Comparison of ENCODE assay signal across 33 mouse cellular contexts in the genomic region with DNA sequence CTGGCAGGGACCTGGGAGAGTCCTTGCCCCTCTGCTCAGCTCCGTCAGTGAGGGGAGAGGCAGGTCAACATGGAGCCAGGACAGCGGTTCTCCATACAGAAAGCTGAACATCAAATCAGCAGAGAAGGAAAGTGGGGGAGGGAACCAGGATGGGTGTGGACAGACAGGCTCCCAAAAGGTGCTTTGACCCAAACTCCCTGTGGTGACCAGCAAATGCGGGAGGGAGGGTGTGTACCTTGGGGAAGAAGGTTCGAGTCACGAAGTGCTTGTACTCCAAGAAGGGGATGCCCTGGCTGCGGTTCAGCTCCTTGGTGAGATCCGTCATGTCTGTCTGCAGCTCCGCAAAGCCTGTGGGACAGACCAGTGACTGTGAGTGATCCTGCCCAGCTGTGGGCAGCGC. TPM values are rescaled to one million over a fixed set of nuclear protein-coding genes. Genes with fewer than 3 reads are reported as not detected.
A peak's percentile ranks its signal among the peaks of the same experiment; 100 is the strongest.
DNase-seq lines count a peak whose midpoint lies in the region.
"Had no signal": no experiment of that assay in that cellular context is flagged by ENCODE, and none has a peak within 500 bp of the region (broad histone marks: within the 10 kb centered on the region; RNA-seq: fewer than 3 reads in every experiment).

No protein-coding gene starts in this region.

- no peak overlapping the region for H3K4me3 ChIP-seq in heart, embryonic 10.5 days
- no peak overlapping the region for H3K4me3 ChIP-seq in brown adipose tissue, adult 24 weeks (ENCODE audit: insufficient read depth, low read depth, low read length)
- H3K4me3 ChIP-seq: embryonic facial prominence, embryonic 10.5 days; embryonic facial prominence, embryonic 13.5 days; erythroblast, embryonic 14.5 days; forebrain, embryonic 12.5 days; forebrain, embryonic 15.5 days; heart, embryonic 13.5 days; hindbrain, embryonic 12.5 days; intestine, embryonic 15.5 days had no signal

- H3K27ac ChIP-seq in heart, embryonic 10.5 days: 0 out of 2 replicates have a peak overlapping the region, but pooled peaks have one; percentile 4
- 0 out of 2 replicates have a peak overlapping the region, but pooled peaks have one; percentile 7 for H3K27ac ChIP-seq in brown adipose tissue, adult 24 weeks (replicated peaks; ENCODE audit: low read depth, low read length)
- H3K27ac ChIP-seq: embryonic facial prominence, embryonic 10.5 days; embryonic facial prominence, embryonic 13.5 days; forebrain, embryonic 12.5 days; forebrain, embryonic 15.5 days; heart, embryonic 13.5 days; hindbrain, embryonic 12.5 days; intestine, embryonic 15.5 days had no signal

- peaks cover 82% of the 10 kb centered on the region for H3K36me3 ChIP-seq in heart, embryonic 10.5 days
- H3K36me3 ChIP-seq: forebrain, embryonic 12.5 days; forebrain, embryonic 15.5 days; hindbrain, embryonic 12.5 days had no signal

- no peaks in the 10 kb centered on the region for H3K9me3 ChIP-seq in heart, embryonic 10.5 days
- H3K9me3 ChIP-seq: embryonic facial prominence, embryonic 10.5 days; embryonic facial prominence, embryonic 13.5 days; forebrain, embryonic 12.5 days; forebrain, embryonic 15.5 days; heart, embryonic 13.5 days; hindbrain, embryonic 12.5 days; intestine, embryonic 15.5 days had no signal

- intact Hi-C loops in left cerebral cortex, postnatal 4 days (cut with DNase I): no loop called here

- peaks cover 25% of the 10 kb centered on the region for H3K27me3 ChIP-seq in heart, embryonic 10.5 days (ENCODE audit: insufficient read depth, poor library complexity, severe bottlenecking)
- H3K27me3 ChIP-seq: forebrain, embryonic 15.5 days; intestine, embryonic 15.5 days had no signal

- WGBS in heart, embryonic 10.5 days: 70% methylated on average over 9 of the region's 9 CpGs

- peak; percentile 98 for DNase-seq in heart, adult 11 months
- DNase-seq in heart, postnatal 4 days: no peak
- no peak for DNase-seq in heart, embryonic 10.5 days (ENCODE audit: low spot score)
- DNase-seq in heart, adult 9 months (ENCODE audit: low spot score in 2 of 2): no peak
- no peak for DNase-seq in left cerebral cortex, postnatal 4 days
- DNase-seq: adrenal gland, adult 8-10 months; adrenal gland, postnatal 25 days; cerebellum, adult 2 months; cerebellum, postnatal 36 days; embryo, embryonic 11 days; gastrocnemius, postnatal 14 days; kidney, adult 11 months; kidney, adult 8-10 months had no signal

- H3K4me1 ChIP-seq in heart, embryonic 10.5 days: peaks cover 40% of the 10 kb centered on the region
- peaks cover 33% of the 10 kb centered on the region for H3K4me1 ChIP-seq in brown adipose tissue, adult 24 weeks (ENCODE audit: control insufficient read depth, insufficient read depth, insufficient read length, low read length)

RNA-seq across cellular contexts. Expression of gene H1foo, which starts 18.9 kb away (rescaled TPM):
- total RNA-seq in heart, postnatal 4 days (2021): not detected
- not detected in 2 replicates for polyA plus RNA-seq in heart, embryonic 10.5 days (2016; fragmentation: Nextera tagmentation; extraction: Ambion mirVana)
- polyA plus RNA-seq in brown adipose tissue, adult 24 weeks (2012; ENCODE audit: insufficient read depth, insufficient read length, missing spikeins): not detected in 2 replicates
- total RNA-seq in left cerebral cortex, postnatal 4 days (2021): not detected
- total RNA-seq: adrenal gland, postnatal 25 days; ES-E14; gastrocnemius, postnatal 14 days; gastrocnemius, postnatal 4 days; heart, adult 18-20 months; heart, postnatal 25 days had no signal
- polyA plus RNA-seq: brain, embryonic 14.5 days; C2C12; CD4-positive, CD25-positive, alpha-beta regulatory T cell, adult 4 months; cerebellum, adult 2 months; cortical plate, adult 2 months; embryonic facial prominence, embryonic 10.5 days; embryonic facial prominence, embryonic 13.5 days; erythroblast, embryonic 14.5 days; forebrain, embryonic 12.5 days; forebrain, embryonic 15.5 days; heart, embryonic 13.5 days; heart, embryonic 16.5 days; hindbrain, embryonic 12.5 days; hindbrain, embryonic 16.5 days; intestine, embryonic 15.5 days had no signal

RNA-seq across cellular contexts. Expression of gene Plxnd1, which starts 31.1 kb away (rescaled TPM):
- 100 to 1,000 TPM; 191 to 208 TPM for total RNA-seq in heart, postnatal 4 days (2021)
- 42.9 and 61.7 TPM in 2 replicates for polyA plus RNA-seq in heart, embryonic 10.5 days (2016; fragmentation: Nextera tagmentation; extraction: Ambion mirVana)
- 20.2 and 24.0 TPM in 2 replicates for polyA plus RNA-seq in brown adipose tissue, adult 24 weeks (2012; ENCODE audit: insufficient read depth, insufficient read length, missing spikeins)
- 100 to 1,000 TPM; 167 to 181 TPM for total RNA-seq in left cerebral cortex, postnatal 4 days (2021)

RNA-seq across cellular contexts. Expression of gene Rho, which starts 32.1 kb away (rescaled TPM):
- under 1 TPM; 0.24 to 0.34 TPM for total RNA-seq in heart, postnatal 4 days (2021)
- 0.28 TPM in 1 of 2 replicates, not detected in the other for polyA plus RNA-seq in heart, embryonic 10.5 days (2016; fragmentation: Nextera tagmentation; extraction: Ambion mirVana)
- polyA plus RNA-seq in brown adipose tissue, adult 24 weeks (2012; ENCODE audit: insufficient read depth, insufficient read length, missing spikeins): not detected in 2 replicates
- total RNA-seq in left cerebral cortex, postnatal 4 days (2021): under 1 TPM; 0.28 to 0.56 TPM
- total RNA-seq: heart, adult 18-20 months had no signal
- polyA plus RNA-seq: activated CD4-positive, CD25-positive, alpha-beta regulatory T cell, adult 4 months; CD4-positive, CD25-positive, alpha-beta regulatory T cell, adult 4 months; erythroblast, embryonic 14.5 days; heart, embryonic 13.5 days; heart, embryonic 16.5 days had no signal
